ENCODE assay signal across 26 mouse cellular contexts in genomic region chr12:74163080-74163479, GRCm38 (mm10).
"Had no signal": no experiment of that assay in that cellular context is flagged by ENCODE, and none has a peak within 500 bp of the region (broad histone marks: within the 10 kb centered on the region; RNA-seq: fewer than 3 reads in every experiment).

No protein-coding gene starts in this region.

- ATAC-seq: hindbrain, postnatal 0 days; intestine, embryonic 16.5 days had no signal

- H3K9me3 ChIP-seq: heart, embryonic 13.5 days; heart, embryonic 15.5 days; hindbrain, embryonic 13.5 days; hindbrain, embryonic 15.5 days; limb, embryonic 10.5 days; limb, embryonic 12.5 days; liver, embryonic 13.5 days; liver, embryonic 15.5 days had no signal

- H3K4me3 ChIP-seq: heart, adult 2 months; heart, embryonic 13.5 days; heart, embryonic 15.5 days; hindbrain, embryonic 13.5 days; hindbrain, embryonic 15.5 days; layer of hippocampus, adult 2 months; left cerebral cortex, adult 2 months; limb, embryonic 10.5 days; limb, embryonic 12.5 days; liver, embryonic 13.5 days; liver, embryonic 15.5 days had no signal

- DNase-seq: gastrocnemius, postnatal 14 days; gastrocnemius, postnatal 36 days; heart, adult 11 months; heart, adult 2 months; heart, postnatal 14 days; heart, postnatal 36 days; kidney, adult 11 months; kidney, adult 8-10 months; kidney, postnatal 10 days; kidney, postnatal 25 days; kidney, postnatal 4 days; liver; liver, embryonic 13.5 days had no signal

- H3K4me2 ChIP-seq: heart, embryonic 11.5 days; heart, embryonic 13.5 days; heart, embryonic 15.5 days; hindbrain, embryonic 13.5 days; hindbrain, embryonic 15.5 days; limb, embryonic 12.5 days; liver, embryonic 11.5 days; liver, embryonic 13.5 days; liver, embryonic 15.5 days had no signal

- H3K36me3 ChIP-seq: heart, embryonic 13.5 days; heart, embryonic 15.5 days; hindbrain, embryonic 13.5 days; hindbrain, embryonic 15.5 days; limb, embryonic 10.5 days; limb, embryonic 12.5 days; liver, embryonic 13.5 days; liver, embryonic 15.5 days had no signal

- H3K9ac ChIP-seq: heart, embryonic 13.5 days; heart, embryonic 15.5 days; hindbrain, embryonic 13.5 days; hindbrain, embryonic 15.5 days; limb, embryonic 12.5 days; liver, embryonic 13.5 days; liver, embryonic 15.5 days had no signal

- H3K27me3 ChIP-seq: heart, embryonic 13.5 days; heart, embryonic 15.5 days; hindbrain, embryonic 13.5 days; hindbrain, embryonic 15.5 days; limb, embryonic 12.5 days; liver, embryonic 13.5 days; liver, embryonic 15.5 days had no signal

- H3K27ac ChIP-seq: heart, adult 2 months; heart, embryonic 13.5 days; heart, embryonic 15.5 days; hindbrain, embryonic 13.5 days; hindbrain, embryonic 15.5 days; hindbrain, postnatal 0 days; layer of hippocampus, adult 2 months; limb, embryonic 10.5 days; limb, embryonic 12.5 days; liver, embryonic 13.5 days; liver, embryonic 15.5 days had no signal

- H3K4me1 ChIP-seq: heart, embryonic 13.5 days; heart, embryonic 15.5 days; hindbrain, embryonic 13.5 days; hindbrain, embryonic 15.5 days; limb, embryonic 10.5 days; limb, embryonic 12.5 days; liver, embryonic 13.5 days; liver, embryonic 15.5 days had no signal
